In genomic region chr17:71127464-71128110, GRCm38 (mm10) we compare ENCODE assay signal across 8 mouse cellular contexts. TPM values are rescaled to one million over a fixed set of nuclear protein-coding genes. Genes with fewer than 3 reads are reported as not detected.
A peak's percentile ranks its signal among the peaks of the same experiment; 100 is the strongest.
DNase-seq lines count a peak whose midpoint lies in the region; ATAC-seq and TF ChIP-seq lines count a peak whose summit lies in the region.
"Had no signal": no experiment of that assay in that cellular context is flagged by ENCODE, and none has a peak within 500 bp of the region (broad histone marks: within the 10 kb centered on the region; RNA-seq: fewer than 3 reads in every experiment).

No protein-coding gene starts in this region.

- H3K4me1 ChIP-seq in brown adipose tissue, adult 24 weeks (ENCODE audit: control insufficient read depth, insufficient read depth, insufficient read length, low read length), result no peaks in the 10 kb centered on the region
- peaks cover 41% of the 10 kb centered on the region for H3K4me1 ChIP-seq in embryonic facial prominence, embryonic 13.5 days
- peaks cover 19% of the 10 kb centered on the region for H3K4me1 ChIP-seq in lung, embryonic 14.5 days (ENCODE audit: insufficient read depth)

- TF ChIP-seq CTCF in lung, embryonic 14.5 days (IDR thresholded peaks at IDR 0.05; ENCODE audit: low read depth), result no peak

- no peak overlapping the region for H3K4me2 ChIP-seq in embryonic facial prominence, embryonic 13.5 days
- no peak overlapping the region for H3K4me2 ChIP-seq in lung, embryonic 14.5 days
- H3K4me2 ChIP-seq: neural tube, embryonic 13.5 days had no signal

- H3K9me3 ChIP-seq in embryonic facial prominence, embryonic 13.5 days, result no peaks in the 10 kb centered on the region
- no peaks in the 10 kb centered on the region for H3K9me3 ChIP-seq in lung, embryonic 14.5 days (ENCODE audit: low read depth, low read length)
- H3K9me3 ChIP-seq: neural tube, embryonic 13.5 days had no signal

- H3K36me3 ChIP-seq in embryonic facial prominence, embryonic 13.5 days, result no peaks in the 10 kb centered on the region
- H3K36me3 ChIP-seq in lung, embryonic 14.5 days (ENCODE audit: insufficient read depth), result no peaks in the 10 kb centered on the region
- H3K36me3 ChIP-seq: neural tube, embryonic 13.5 days had no signal

- H3K9ac ChIP-seq in embryonic facial prominence, embryonic 13.5 days, result no peak overlapping the region
- H3K9ac ChIP-seq in lung, embryonic 14.5 days, result no peak overlapping the region
- H3K9ac ChIP-seq: neural tube, embryonic 13.5 days had no signal

- no peaks in the 10 kb centered on the region; the same call in 1 of the 2 replicates for H3K27me3 ChIP-seq in embryonic facial prominence, embryonic 13.5 days
- H3K27me3 ChIP-seq in lung, embryonic 14.5 days (ENCODE audit: insufficient read depth, low read length), result no peaks in the 10 kb centered on the region
- H3K27me3 ChIP-seq: neural tube, embryonic 13.5 days had no signal

- H3K4me3 ChIP-seq in brown adipose tissue, adult 24 weeks (ENCODE audit: insufficient read depth, low read depth, low read length), result no peak overlapping the region
- no peak overlapping the region for H3K4me3 ChIP-seq in embryonic facial prominence, embryonic 13.5 days
- H3K4me3 ChIP-seq in lung, embryonic 14.5 days (ENCODE audit: low read depth, low read length), result no peak overlapping the region
- H3K4me3 ChIP-seq: neural tube, embryonic 13.5 days had no signal

- no peak for ATAC-seq in embryonic facial prominence, embryonic 13.5 days (ENCODE audit: insufficient number of reproducible peaks, insufficient read depth, low FRiP score, low TSS enrichment, low read depth)
- ATAC-seq in lung, embryonic 14.5 days (ENCODE audit: insufficient read depth), result no peak; the same call in 1 of the 2 replicates

- peak overlapping the region; percentile 41 for H3K27ac ChIP-seq in brown adipose tissue, adult 24 weeks (replicated peaks; ENCODE audit: low read depth, low read length)
- H3K27ac ChIP-seq in embryonic facial prominence, embryonic 13.5 days, result peak overlapping the region; percentile 48
- H3K27ac ChIP-seq in lung, embryonic 14.5 days (ENCODE audit: low read depth), result peak overlapping the region; percentile 37; the same call in 1 of the 2 replicates
- H3K27ac ChIP-seq: neural tube, embryonic 13.5 days had no signal

- peak; percentile 48 for DNase-seq in kidney, adult 9 months
- peak; percentile 63 for DNase-seq in lung, embryonic 14.5 days
- no peak for DNase-seq in cerebellum, adult 9-11 months
- DNase-seq in urinary bladder, adult 2 months (ENCODE audit: low spot score), result no peak
- DNase-seq in ovary, postnatal 36 days (ENCODE audit: low spot score), result no peak

- 71% methylated on average over 7 of the region's 7 CpGs for WGBS in embryonic facial prominence, embryonic 13.5 days
- WGBS in lung, embryonic 14.5 days, result 42% methylated on average over 7 of the region's 7 CpGs

RNA-seq across cellular contexts. Expression of gene Lpin2, which starts 54.8 kb away (rescaled TPM):
- 3.3 and 6.3 TPM in 2 replicates for polyA plus RNA-seq in brown adipose tissue, adult 24 weeks (2012; ENCODE audit: insufficient read depth, insufficient read length, missing spikeins)
- 49.9 and 52.2 TPM in 2 replicates for polyA plus RNA-seq in embryonic facial prominence, embryonic 13.5 days (2015; fragmentation: Nextera tagmentation; extraction: Ambion mirVana)
- 37.2 and 39.9 TPM in 2 replicates for polyA plus RNA-seq in lung, embryonic 14.5 days (2014; fragmentation: Nextera tagmentation; extraction: Ambion mirVana)
- polyA plus RNA-seq in urinary bladder, adult 2 months (2012; rRNA removed), result 13.7 and 18.8 TPM in 2 replicates

Comparison
In these comparisons a context has a peak if more than half of its experiments do, and no peak if none do; other contexts are left out.
1. DNase-seq: peak in kidney, adult 9 months (single experiment) and lung, embryonic 14.5 days (single experiment); none in cerebellum, adult 9-11 months (single experiment), urinary bladder, adult 2 months (single experiment) and ovary, postnatal 36 days (single experiment).
2. Peak in every context shown above with its lines, with median percentiles within 50 percentile points of each other: H3K27ac ChIP-seq.